Mouse (Mus musculus): ENCODE results near the gene 1700057G04Rik. TPM values are rescaled to one million over a fixed set of nuclear protein-coding genes. Genes with fewer than 3 reads are reported as not detected.

The 1700057G04Rik gene
- polyA plus RNA-seq, 1 experiment from 2014 or later, result not detected

DNA sequence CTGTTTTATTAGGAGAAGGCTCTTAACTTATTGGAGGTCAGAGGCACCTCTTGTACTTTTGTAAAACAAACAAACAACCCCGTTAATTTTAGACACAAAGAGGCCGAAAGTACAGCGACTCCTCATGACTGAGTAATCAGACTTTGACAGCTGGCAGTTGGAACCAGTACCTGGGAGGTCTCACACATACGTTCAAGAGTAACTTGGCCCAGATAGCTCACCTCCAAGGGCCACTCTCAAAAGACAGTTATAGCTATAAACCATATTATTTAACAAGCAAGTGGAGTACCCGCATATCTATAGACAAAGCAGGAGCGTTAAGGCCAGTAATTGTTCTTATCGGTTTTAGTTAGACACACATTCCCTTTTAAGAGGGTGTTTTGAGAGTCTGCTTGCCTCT lies 32.8 kb upstream of the 1700057G04Rik start:
- no peak for ATAC-seq
- Histone ChIP-seq H3K27ac (no peak overlapping the region), H3K9ac (no peak overlapping the region), H3K4me3 (no peak overlapping the region), H3K4me1 (no peaks in the 10 kb centered on the region), H3K27me3 (no peaks in the 10 kb centered on the region), H3K36me3 (ENCODE audit: poor library complexity, severe bottlenecking) (no peaks in the 10 kb centered on the region), H3K4me2 (no peak overlapping the region), H3K9me3 (replicated peaks) (no peaks in the 10 kb centered on the region)
- WGBS, result 78% methylated on average over 7 of the region's 7 CpGs

DNA sequence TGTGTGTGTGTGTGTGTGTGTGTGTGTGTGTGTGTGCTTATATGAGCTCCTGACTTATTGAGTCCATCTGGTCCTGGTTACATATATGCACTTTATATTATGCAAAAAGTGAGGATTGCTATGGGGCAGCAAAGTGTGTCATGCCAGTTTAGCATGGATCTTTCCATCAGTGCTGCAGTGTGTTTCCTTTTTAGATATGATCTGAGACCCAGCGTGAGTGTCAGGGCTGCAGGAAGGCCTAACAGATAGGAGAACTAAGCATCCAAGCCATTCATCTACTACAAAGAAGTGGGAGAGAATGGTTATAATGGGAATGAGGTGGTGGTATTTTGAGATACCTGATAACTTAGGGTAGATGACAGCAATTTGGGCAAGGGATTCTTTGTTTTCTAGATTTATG lies 29.1 kb upstream of the 1700057G04Rik start:
- ATAC-seq, result no peak
- H3K36me3 ChIP-seq (ENCODE audit: poor library complexity, severe bottlenecking), result no peaks in the 10 kb centered on the region
- no peak overlapping the region for H3K4me2 ChIP-seq
- no peaks in the 10 kb centered on the region for H3K27me3 ChIP-seq
- no peak overlapping the region for H3K27ac ChIP-seq
- WGBS, result 79% methylated on average over 1 of the region's 1 CpGs
- no peaks in the 10 kb centered on the region for H3K4me1 ChIP-seq
- H3K9ac ChIP-seq, result no peak overlapping the region
- no peak overlapping the region for H3K4me3 ChIP-seq
- no peaks in the 10 kb centered on the region for H3K9me3 ChIP-seq (replicated peaks)

DNA sequence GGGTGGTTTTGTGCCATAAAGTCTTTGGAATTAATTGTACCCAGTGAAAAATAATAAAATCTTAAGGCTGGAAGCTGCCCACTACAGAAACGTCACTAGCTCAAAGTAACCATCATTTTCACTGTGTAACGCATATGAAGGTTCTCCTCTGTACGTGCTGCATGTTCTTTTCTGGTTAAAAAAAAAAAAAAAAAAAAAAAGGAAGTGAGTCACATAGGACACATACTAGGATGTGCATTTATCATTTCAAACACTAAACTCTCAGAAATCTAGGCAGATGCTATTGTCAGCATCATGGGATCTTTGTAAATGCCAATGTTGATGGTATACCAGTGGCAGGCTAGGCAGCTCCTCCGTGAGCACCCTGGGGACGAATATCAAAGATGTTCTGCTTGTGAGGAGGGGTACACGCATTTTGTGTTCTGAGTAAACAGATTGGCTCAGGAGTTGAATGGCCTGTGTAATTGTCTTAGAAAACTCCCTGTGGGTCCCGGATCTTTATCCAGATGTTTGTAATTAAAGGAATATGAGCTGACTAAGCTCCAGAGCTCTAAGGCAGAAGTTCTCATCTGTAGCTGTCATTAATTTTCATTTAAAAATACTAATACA lies 26.5 kb upstream of the 1700057G04Rik start:
- H3K27ac ChIP-seq, result no peak overlapping the region
- H3K36me3 ChIP-seq (ENCODE audit: poor library complexity, severe bottlenecking), result no peaks in the 10 kb centered on the region
- no peak overlapping the region for H3K9ac ChIP-seq
- no peak overlapping the region for H3K4me3 ChIP-seq
- WGBS, result 48% methylated on average over 7 of the region's 7 CpGs
- H3K27me3 ChIP-seq, result no peaks in the 10 kb centered on the region
- no peak overlapping the region for H3K4me2 ChIP-seq
- no peak for ATAC-seq
- no peaks in the 10 kb centered on the region for H3K9me3 ChIP-seq (replicated peaks)
- H3K4me1 ChIP-seq, result no peaks in the 10 kb centered on the region

DNA sequence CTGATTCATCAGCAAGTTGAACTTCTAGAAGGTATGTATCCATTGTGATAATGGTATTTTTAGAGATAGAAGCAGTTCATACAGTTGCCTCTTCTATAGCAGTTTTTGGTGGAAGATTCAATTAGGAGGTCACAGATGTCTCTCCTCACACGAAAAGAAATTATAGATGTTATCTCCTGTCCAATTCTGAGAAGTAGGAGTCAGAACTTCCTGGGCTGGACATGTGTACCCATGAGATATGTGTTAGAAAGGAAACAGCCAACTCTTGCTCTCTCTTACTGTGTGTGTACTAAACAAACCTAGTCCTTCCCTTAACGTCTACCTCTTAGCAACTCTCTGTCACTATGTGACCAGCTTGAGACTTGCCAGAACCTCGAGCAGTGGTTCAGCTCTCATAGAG lies 19.5 kb upstream of the 1700057G04Rik start:
- H3K4me2 ChIP-seq, result no peak overlapping the region
- no peaks in the 10 kb centered on the region for H3K9me3 ChIP-seq (replicated peaks)
- 92% methylated on average over 3 of the region's 3 CpGs for WGBS
- no peaks in the 10 kb centered on the region for H3K4me1 ChIP-seq
- no peak overlapping the region for H3K27ac ChIP-seq
- H3K4me3 ChIP-seq, result no peak overlapping the region
- no peak for ATAC-seq
- no peaks in the 10 kb centered on the region for H3K36me3 ChIP-seq (ENCODE audit: poor library complexity, severe bottlenecking)
- H3K9ac ChIP-seq, result no peak overlapping the region
- no peaks in the 10 kb centered on the region for H3K27me3 ChIP-seq

DNA sequence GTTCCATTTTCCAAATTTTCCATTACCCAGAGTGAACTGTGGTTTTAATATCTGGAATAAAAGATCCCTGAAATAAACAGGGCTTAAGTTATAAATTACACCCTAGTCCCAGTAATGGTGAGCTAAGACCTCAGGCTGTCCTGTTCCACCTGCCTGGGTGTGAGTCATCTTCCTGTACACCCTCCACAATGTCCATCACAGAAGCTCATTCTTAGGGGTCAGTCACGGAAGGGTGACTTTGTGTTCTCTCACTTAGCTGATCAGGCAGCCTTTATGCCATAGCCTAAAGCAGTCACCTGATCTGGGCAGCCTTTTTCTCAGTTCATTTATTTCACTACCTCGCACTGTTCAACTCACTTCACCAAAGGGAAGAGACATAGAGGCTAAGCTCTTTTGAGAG lies 17.0 kb upstream of the 1700057G04Rik start:
- Histone ChIP-seq H3K4me3 (no peak overlapping the region), H3K27ac (no peak overlapping the region), H3K27me3 (no peaks in the 10 kb centered on the region), H3K4me2 (no peak overlapping the region), H3K4me1 (no peaks in the 10 kb centered on the region), H3K9ac (no peak overlapping the region), H3K9me3 (replicated peaks) (no peaks in the 10 kb centered on the region), H3K36me3 (ENCODE audit: poor library complexity, severe bottlenecking) (no peaks in the 10 kb centered on the region)
- ATAC-seq, result no peak
- WGBS, result 62% methylated on average over 2 of the region's 2 CpGs

DNA sequence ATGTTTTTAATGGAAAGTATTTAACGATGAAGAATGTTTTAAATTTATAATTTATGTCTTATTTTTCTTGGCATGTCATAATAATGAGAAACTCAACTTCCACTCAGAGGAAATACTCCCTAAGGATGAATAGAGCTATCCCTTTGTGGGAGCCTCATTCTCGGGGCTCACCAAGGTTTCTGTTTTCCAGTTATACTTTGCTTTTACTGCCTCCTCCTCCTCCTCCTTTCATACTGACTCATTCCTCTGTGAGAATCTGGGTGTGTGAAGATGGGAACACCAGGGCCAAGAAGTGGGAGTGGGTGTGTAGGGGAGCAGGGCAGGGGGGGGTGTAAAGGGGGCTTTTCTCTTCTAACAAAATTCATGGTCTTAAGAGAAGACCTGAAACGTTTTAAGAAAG lies 16.3 kb upstream of the 1700057G04Rik start:
- no peaks in the 10 kb centered on the region for H3K9me3 ChIP-seq (replicated peaks)
- no peak overlapping the region for H3K4me2 ChIP-seq
- H3K4me1 ChIP-seq, result no peaks in the 10 kb centered on the region
- H3K9ac ChIP-seq, result no peak overlapping the region
- no peak overlapping the region for H3K4me3 ChIP-seq
- no peaks in the 10 kb centered on the region for H3K36me3 ChIP-seq (ENCODE audit: poor library complexity, severe bottlenecking)
- no peak overlapping the region for H3K27ac ChIP-seq
- ATAC-seq, result no peak
- WGBS, result 73% methylated on average over 3 of the region's 3 CpGs
- H3K27me3 ChIP-seq, result no peaks in the 10 kb centered on the region

DNA sequence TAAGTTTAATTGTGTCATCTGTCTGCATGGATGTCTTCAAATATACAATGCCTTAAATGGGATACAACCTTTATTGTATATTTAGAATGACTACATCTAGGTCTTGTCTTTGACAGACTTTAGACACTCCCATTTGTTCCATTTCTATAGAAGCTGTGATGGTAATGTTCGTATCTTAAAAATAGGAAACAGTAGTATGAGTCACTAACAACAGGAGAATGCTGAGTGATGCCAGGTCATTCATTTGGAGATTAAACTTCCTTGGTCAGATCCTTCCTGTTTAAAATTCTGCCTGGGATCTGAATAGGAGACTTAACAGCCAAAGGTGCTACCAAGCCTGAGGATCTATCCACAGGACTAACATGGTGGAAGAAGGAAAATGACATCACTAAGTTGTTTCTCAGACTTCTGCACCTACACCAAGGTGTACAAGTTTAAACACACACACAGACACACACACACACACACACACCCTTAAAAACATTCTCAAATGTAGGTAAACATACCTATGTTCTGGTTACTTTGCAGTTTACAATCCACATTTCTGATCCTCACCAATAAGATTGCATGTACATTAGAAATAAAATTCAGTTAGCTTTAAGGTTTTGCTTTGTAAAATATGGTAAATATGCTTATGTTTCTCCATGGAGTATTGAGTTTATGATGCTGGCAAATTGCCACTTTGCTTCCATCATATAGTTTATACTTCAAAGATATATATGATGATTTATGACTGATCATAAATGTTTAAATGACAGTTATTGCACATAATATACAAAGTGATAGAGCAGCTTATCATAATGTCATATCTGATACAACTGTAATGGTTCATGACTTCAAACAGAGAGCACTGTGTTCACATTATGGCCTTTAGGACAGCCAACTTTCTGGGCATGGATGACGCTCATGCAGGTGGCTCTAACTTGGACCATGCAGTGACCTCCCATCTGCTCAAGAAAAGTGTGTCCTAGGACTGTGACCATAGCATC lies 15.3 kb upstream of the 1700057G04Rik start:
- 94% methylated on average over 2 of the region's 2 CpGs for WGBS
- ATAC-seq, result no peak
- no peaks in the 10 kb centered on the region for H3K27me3 ChIP-seq
- H3K4me1 ChIP-seq, result no peaks in the 10 kb centered on the region
- H3K36me3 ChIP-seq (ENCODE audit: poor library complexity, severe bottlenecking), result no peaks in the 10 kb centered on the region
- H3K9ac ChIP-seq, result no peak overlapping the region
- no peak overlapping the region for H3K27ac ChIP-seq
- H3K4me2 ChIP-seq, result no peak overlapping the region
- no peaks in the 10 kb centered on the region for H3K9me3 ChIP-seq (replicated peaks)
- no peak overlapping the region for H3K4me3 ChIP-seq

DNA sequence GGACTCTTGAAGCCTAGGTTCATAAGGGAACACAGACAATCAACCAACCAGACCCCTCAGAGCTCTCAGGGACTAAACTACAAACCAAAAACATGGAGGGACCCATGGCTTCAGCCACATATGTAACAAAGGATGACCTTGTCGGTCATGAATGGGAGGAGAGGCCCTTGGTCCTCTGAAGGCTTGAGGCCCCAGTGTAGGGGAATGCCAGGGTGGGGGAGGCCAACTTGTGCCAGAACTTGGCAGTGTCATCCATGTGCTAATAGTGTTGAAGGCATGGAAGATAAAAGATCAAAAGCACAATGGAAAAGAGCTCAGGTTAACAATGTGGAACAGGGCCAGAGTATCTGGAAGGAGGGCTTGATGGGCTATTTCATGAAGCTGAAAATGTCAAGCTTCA lies 10.9 kb upstream of the 1700057G04Rik start:
- Histone ChIP-seq H3K27ac (no peak overlapping the region), H3K4me2 (no peak overlapping the region), H3K4me3 (no peak overlapping the region), H3K9ac (no peak overlapping the region), H3K9me3 (replicated peaks) (no peaks in the 10 kb centered on the region), H3K4me1 (no peaks in the 10 kb centered on the region), H3K36me3 (ENCODE audit: poor library complexity, severe bottlenecking) (no peaks in the 10 kb centered on the region), H3K27me3 (no peaks in the 10 kb centered on the region)
- WGBS, result 58% methylated on average over 1 of the region's 1 CpGs
- ATAC-seq, result no peak

DNA sequence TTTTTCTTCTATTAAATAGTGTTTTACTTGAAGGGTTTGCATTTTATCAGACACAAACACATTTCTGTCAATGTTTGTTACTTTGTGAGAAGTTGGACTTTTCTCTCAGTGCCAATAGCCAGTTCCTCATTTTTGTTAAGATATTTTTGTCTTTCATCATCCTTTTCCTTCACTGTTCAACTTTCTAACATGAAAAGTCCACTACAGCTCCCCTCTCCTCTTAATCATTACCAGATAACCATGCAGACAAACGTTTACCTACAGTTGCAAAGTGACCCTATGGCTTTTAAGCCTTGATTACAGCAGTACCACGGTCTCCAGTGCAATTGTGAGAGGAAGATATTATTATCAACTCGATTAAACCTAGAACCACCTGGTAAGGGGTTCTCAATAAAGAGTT lies 8.0 kb upstream of the 1700057G04Rik start:
- H3K9me3 ChIP-seq (replicated peaks), result no peaks in the 10 kb centered on the region
- no peak overlapping the region for H3K4me2 ChIP-seq
- H3K4me1 ChIP-seq, result 0 out of 2 replicates have a peak, but pooled peaks cover 4% of the 10 kb centered on the region
- H3K27me3 ChIP-seq, result no peaks in the 10 kb centered on the region
- no peak overlapping the region for H3K27ac ChIP-seq
- H3K36me3 ChIP-seq (ENCODE audit: poor library complexity, severe bottlenecking), result no peaks in the 10 kb centered on the region
- no peak for ATAC-seq
- 73% methylated on average over 3 of the region's 3 CpGs for WGBS
- no peak overlapping the region for H3K4me3 ChIP-seq
- H3K9ac ChIP-seq, result no peak overlapping the region

DNA sequence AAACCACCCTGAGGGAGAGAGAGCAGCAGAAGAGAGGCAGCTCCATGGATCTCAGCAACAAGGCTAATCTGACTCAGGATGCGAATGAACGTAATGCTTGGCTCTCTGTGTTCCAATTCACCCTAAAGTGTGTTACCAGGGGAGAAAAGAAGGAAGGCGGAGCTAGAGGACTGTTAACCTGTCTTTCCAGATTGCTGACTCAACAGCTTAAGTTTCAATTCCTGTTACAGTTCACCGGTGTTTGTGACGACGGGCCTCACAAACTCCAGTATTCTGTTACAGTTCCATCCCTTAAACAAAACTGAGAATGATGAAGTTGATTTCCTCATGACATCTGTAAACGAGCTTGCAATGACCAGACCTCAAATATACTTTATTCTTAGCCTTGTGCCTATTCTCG lies 4.1 kb upstream of the 1700057G04Rik start:
- Histone ChIP-seq H3K4me1 (0 out of 2 replicates have a peak, but pooled peaks cover 4% of the 10 kb centered on the region), H3K9me3 (replicated peaks) (no peaks in the 10 kb centered on the region), H3K27ac (no peak overlapping the region), H3K36me3 (ENCODE audit: poor library complexity, severe bottlenecking) (no peaks in the 10 kb centered on the region), H3K27me3 (no peaks in the 10 kb centered on the region), H3K9ac (no peak overlapping the region), H3K4me2 (no peak overlapping the region), H3K4me3 (no peak overlapping the region)
- no peak for ATAC-seq
- 55% methylated on average over 8 of the region's 8 CpGs for whole genome bisulfite sequencing

DNA sequence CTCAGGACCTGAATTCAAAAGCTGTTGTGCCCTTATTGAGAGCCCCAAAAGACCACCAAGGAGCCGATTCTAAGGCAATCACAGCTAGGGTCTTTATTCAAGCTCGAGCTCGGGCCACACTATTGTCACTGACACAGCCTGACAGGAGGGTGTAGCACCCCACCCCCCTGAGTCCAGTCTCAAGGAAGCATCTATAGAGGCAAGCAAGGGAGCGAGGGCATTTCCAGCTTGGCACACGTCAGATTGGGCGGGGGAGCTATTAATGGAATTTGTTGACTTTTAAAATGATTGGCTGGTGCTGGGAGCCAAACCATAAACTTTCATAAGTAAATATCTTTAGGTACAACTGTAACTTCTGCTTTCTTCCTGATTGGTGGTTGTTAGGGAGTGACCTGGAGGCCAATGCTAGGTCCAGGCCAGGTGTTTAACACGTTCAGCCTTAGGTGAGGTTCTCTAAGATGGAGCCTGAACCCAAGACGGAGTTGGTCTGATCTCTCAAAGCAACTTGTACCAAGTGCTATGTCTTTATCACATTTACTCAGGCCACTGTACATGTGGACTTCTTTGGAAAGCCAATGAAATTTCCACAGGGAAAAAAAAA lies 3.5 kb upstream of the 1700057G04Rik start:
- Histone ChIP-seq H3K27ac (no peak overlapping the region), H3K4me3 (no peak overlapping the region), H3K4me2 (no peak overlapping the region), H3K9ac (no peak overlapping the region), H3K27me3 (no peaks in the 10 kb centered on the region), H3K36me3 (ENCODE audit: poor library complexity, severe bottlenecking) (no peaks in the 10 kb centered on the region), H3K4me1 (0 out of 2 replicates have a peak, but pooled peaks cover 4% of the 10 kb centered on the region), H3K9me3 (replicated peaks) (no peaks in the 10 kb centered on the region)
- WGBS, result 58% methylated on average over 8 of the region's 8 CpGs
- no peak for ATAC-seq

DNA sequence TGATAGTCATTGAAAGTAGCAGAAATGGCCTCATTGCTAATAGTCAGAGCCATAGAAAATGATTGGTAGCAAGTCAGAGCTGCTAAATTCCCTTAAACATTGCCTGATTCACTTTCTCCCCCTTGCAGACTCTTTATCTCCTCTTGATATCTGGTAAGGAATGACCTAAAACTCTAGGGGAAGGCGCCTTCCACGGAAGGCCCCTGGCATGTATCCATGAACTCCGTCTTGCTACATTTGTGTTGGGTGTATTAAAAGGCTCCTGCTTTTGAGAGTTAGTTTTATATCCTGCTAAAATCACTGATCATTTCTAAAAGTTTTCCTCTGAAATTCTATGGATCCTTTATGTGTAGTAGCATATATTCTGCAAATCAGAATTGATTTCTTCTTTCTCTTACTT lies 7.6 kb downstream of the 1700057G04Rik start:
- Histone ChIP-seq H3K36me3 (ENCODE audit: poor library complexity, severe bottlenecking) (no peaks in the 10 kb centered on the region), H3K9ac (no peak overlapping the region), H3K4me3 (no peak overlapping the region), H3K9me3 (replicated peaks) (no peaks in the 10 kb centered on the region), H3K4me1 (no peaks in the 10 kb centered on the region), H3K27me3 (no peaks in the 10 kb centered on the region), H3K4me2 (no peak overlapping the region), H3K27ac (no peak overlapping the region)
- ATAC-seq, result no peak
- 92% methylated on average over 3 of the region's 3 CpGs for WGBS

Data from forebrain, embryonic 13.5 days (tissue).